Mouse (Mus musculus) layer of hippocampus, adult 18-20 months (tissue): ENCODE measurements around the gene Bnipl. TPM values are rescaled to one million over a fixed set of nuclear protein-coding genes. Genes with fewer than 3 reads are reported as not detected.
"Not testable (repeated sequence)": the region's sequence is repeated elsewhere in the genome, so short reads cannot be mapped to it uniquely, and the experiment has no call there.

Source experiments
- DNase-seq, 2 experiments: peaks; one replicate each; pipeline ENCODE4 v3.0.0; 2022; ENCODE audit warnings: low spot score in 2 of 2
- total RNA-seq, 2 experiments: library from RNA; stranded (reverse); gene quantifications; 2 replicates each; pipeline ENCODE4 v1.2.3; 2021

Gene Bnipl
- total RNA-seq, 2 experiments from 2014 or later: 0.37 TPM; not detected in 1

- peak; percentile 81 to 92 for DNase-seq
Observed at GRCm38 (mm10) chr3:95217255-95218134, 33.5 kb downstream of the Bnipl start, which contains the start of gene Gabpb2. Gene Gabpb2, minus strand, starts transcription at chr3:95217916.

- DNase-seq: no peak
Observed at GRCm38 (mm10) chr3:95216655-95217254, 34.2 kb downstream of the Bnipl start.

GRCm38 (mm10) chr3:95213609-95213975 is 37.4 kb downstream of the Bnipl start:
- DNase-seq: no peak

GRCm38 (mm10) chr3:95212889-95213608 is 37.9 kb downstream of the Bnipl start:
- DNase-seq: not testable (repeated sequence)

- no peak for DNase-seq
Observed at GRCm38 (mm10) chr3:95210585-95210984, 40.4 kb downstream of the Bnipl start.

GRCm38 (mm10) chr3:95208286-95208685 is 42.7 kb downstream of the Bnipl start:
- no peak for DNase-seq

- peak in 1 of 2 experiments; percentile 63 for DNase-seq
Observed at GRCm38 (mm10) chr3:95203880-95204279, 47.1 kb downstream of the Bnipl start.

GRCm38 (mm10) chr3:95200562-95200961 is 50.4 kb downstream of the Bnipl start:
- DNase-seq: peak in 1 of 2 experiments; percentile 65

GRCm38 (mm10) chr3:95200132-95200531 is 50.9 kb downstream of the Bnipl start:
- DNase-seq: no peak

GRCm38 (mm10) chr3:95199101-95199500 is 51.9 kb downstream of the Bnipl start:
- DNase-seq: no peak

- no peak for DNase-seq
Observed at GRCm38 (mm10) chr3:95195772-95196171, 55.2 kb downstream of the Bnipl start.

GRCm38 (mm10) chr3:95194721-95195135 is 56.3 kb downstream of the Bnipl start:
- no peak for DNase-seq

Other genes starting within 250 kb of the Bnipl start
- 10 to 100 TPM; 24.4 to 26.2 TPM for gene Zfp687, start 235.7 kb downstream of the Bnipl start, total RNA-seq
- gene Psmd4, start 208.6 kb downstream of the Bnipl start, total RNA-seq: 100 to 1,000 TPM; 154 to 169 TPM
- gene Pip5k1a, start 144.3 kb downstream of the Bnipl start, total RNA-seq: 10 to 100 TPM; 69.1 to 71.7 TPM
- gene Vps72, start 140.2 kb downstream of the Bnipl start, total RNA-seq: 10 to 100 TPM; 46.7 to 48.2 TPM
- gene Tmod4, start 126.7 kb downstream of the Bnipl start, total RNA-seq: under 1 TPM; 0.48 to 0.82 TPM
- 10 to 100 TPM; 43.5 to 48.9 TPM for gene Scnm1, start 117.2 kb downstream of the Bnipl start, total RNA-seq
- 10 to 100 TPM; 16.1 to 16.5 TPM for gene Lysmd1, start 117.1 kb downstream of the Bnipl start, total RNA-seq
- 1 to 10 TPM; 2.6 to 3.1 TPM for gene Tnfaip8l2, start 108.8 kb downstream of the Bnipl start, total RNA-seq
- 10 to 100 TPM; 29.4 to 34.2 TPM for gene Sema6c, start 90.7 kb downstream of the Bnipl start, total RNA-seq
- 10 to 100 TPM; 12.7 to 13.2 TPM for gene Gabpb2, start 33.3 kb downstream of the Bnipl start, total RNA-seq
- gene Cdc42se1, start 22.5 kb downstream of the Bnipl start, total RNA-seq: 10 to 100 TPM; 72.7 to 72.9 TPM
- gene Mllt11, start 19.0 kb downstream of the Bnipl start, total RNA-seq: 100 to 1,000 TPM; 263 to 266 TPM
- gene Gm128, start 9.6 kb downstream of the Bnipl start, total RNA-seq: under 1 TPM in 1 of 2 experiments, not detected in 1; 0.15 TPM
- 10 to 100 TPM; 19.2 to 21.0 TPM for gene Mindy1, start 30.2 kb upstream of the Bnipl start, total RNA-seq
- gene Prune1, start 30.9 kb upstream of the Bnipl start, total RNA-seq: 10 to 100 TPM; 21.0 to 21.1 TPM
- gene Anxa9, start 56.0 kb upstream of the Bnipl start, total RNA-seq: under 1 TPM; 0.59 to 0.63 TPM
- gene Cers2, start 63.6 kb upstream of the Bnipl start, total RNA-seq: 10 to 100 TPM; 54.2 to 54.5 TPM
- 10 to 100 TPM; 31.9 to 38.0 TPM for gene Setdb1, start 106.0 kb upstream of the Bnipl start, total RNA-seq
- gene 4930558C23Rik, start 151.6 kb upstream of the Bnipl start, total RNA-seq: not detected
- 10 to 100 TPM; 31.4 to 32.7 TPM for gene Arnt, start 183.2 kb upstream of the Bnipl start, total RNA-seq
- gene Ctsk, start 248.1 kb upstream of the Bnipl start, total RNA-seq: 1 to 10 TPM; 2.3 to 2.9 TPM